Mouse (Mus musculus): Measurements from ENCODE around the gene Mrps11. TPM values are rescaled to one million over a fixed set of nuclear protein-coding genes. Genes with fewer than 3 reads are reported as not detected.
A peak's percentile ranks its signal among the peaks of the same experiment; 100 is the strongest.

The Mrps11 gene
- total RNA-seq, 1 experiment = 79.8 TPM

DNA sequence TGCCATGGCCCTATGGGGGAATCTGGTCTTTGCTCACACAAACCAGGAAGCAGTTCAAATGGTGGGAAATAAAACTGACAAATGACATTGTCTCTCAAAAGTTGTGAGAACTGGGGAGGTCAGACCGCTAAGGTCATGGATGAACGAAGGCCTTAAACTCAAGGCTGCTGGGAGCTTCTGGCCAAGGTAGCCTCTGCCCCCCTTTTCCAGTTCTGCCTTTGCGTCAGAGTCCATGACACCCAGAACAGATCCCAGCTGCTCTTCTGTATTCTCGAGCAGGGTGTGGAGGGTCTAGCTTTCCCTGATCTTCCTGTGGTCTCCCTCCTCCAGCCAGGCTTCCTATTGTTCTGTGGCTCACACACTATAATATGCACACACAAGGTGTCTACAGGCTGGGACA lies 24.3 kb downstream of the Mrps11 start:
- no peak overlapping the region for H3K9ac ChIP-seq (ENCODE audit: insufficient read depth, low read depth, low read length, poor library complexity, severe bottlenecking)
- peaks cover 0 to 3% of the 10 kb centered on the region in 2 experiments; a peak in 1 of 4 replicates for H3K4me1 ChIP-seq (ENCODE audit: control insufficient read depth in 2 of 2, insufficient read depth in 2 of 2, low read length in 2 of 2, poor library complexity in 1 of 2)
- no peaks in the 10 kb centered on the region for H3K9me3 ChIP-seq (ENCODE audit: control insufficient read depth, insufficient read depth, low read depth, low read length)
- in situ Hi-C loops (cut with MboI; ENCODE audit: low sequenced_read_pairs in 2 of 2, unreplicated experiment in 2 of 2) = no loop called here
- H3K36me3 ChIP-seq (ENCODE audit: control insufficient read depth, insufficient read depth, low read length, poor library complexity, severe bottlenecking) = no peaks in the 10 kb centered on the region
- TF ChIP-seq MAFK (IDR thresholded peaks at IDR 0.05; ENCODE audit: insufficient read depth, low read depth, low read length) (no peak), CHD2 (IDR thresholded peaks at IDR 0.05; ENCODE audit: low read depth, low read length) (no peak), HCFC1 (IDR thresholded peaks at IDR 0.05; ENCODE audit: borderline replicate concordance, insufficient read depth, low read length) (no peak), ZNF384 (IDR thresholded peaks at IDR 0.05; ENCODE audit: low read depth, low read length) (no peak)
- H3K4me3 ChIP-seq (ENCODE audit: insufficient read depth in 1 of 2, low read depth in 1 of 2, low read length in 2 of 2, poor library complexity in 1 of 2, severe bottlenecking in 1 of 2) = no peak overlapping the region
- DNase-seq (ENCODE audit: low read depth, low spot score) = no peak
- no peak overlapping the region for H3K27ac ChIP-seq (ENCODE audit: insufficient read depth, low read depth, low read length, poor library complexity, severe bottlenecking)

DNA sequence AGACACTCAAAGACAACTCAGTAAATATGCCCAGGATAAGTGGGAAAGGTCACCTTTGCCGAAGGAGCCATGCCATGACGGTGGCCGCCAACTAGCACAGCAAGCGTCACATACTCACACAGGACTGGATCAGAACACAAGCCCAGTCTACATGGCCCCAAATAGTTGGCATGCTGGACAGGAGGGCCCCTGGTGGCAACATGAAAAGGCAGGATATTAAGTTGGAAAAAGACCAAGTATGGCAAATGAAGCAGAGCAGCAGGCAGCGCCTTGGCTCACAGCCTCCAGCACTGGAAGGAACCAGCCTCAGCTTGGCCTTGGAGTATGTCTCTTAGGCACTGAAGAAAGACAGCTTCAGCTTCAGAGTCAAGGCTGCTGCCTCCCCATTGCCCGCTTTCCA lies 30.9 kb downstream of the Mrps11 start:
- TF ChIP-seq CHD2 (IDR thresholded peaks at IDR 0.05; ENCODE audit: low read depth, low read length) = no peak
- no peak for TF ChIP-seq ZC3H11A (IDR thresholded peaks at IDR 0.05; ENCODE audit: borderline replicate concordance, low read depth, low read length)
- TF ChIP-seq HCFC1 (IDR thresholded peaks at IDR 0.05; ENCODE audit: borderline replicate concordance, insufficient read depth, low read length) = no peak
- no peak for TF ChIP-seq MAFK (IDR thresholded peaks at IDR 0.05; ENCODE audit: insufficient read depth, low read depth, low read length)
- TF ChIP-seq ZNF384 (IDR thresholded peaks at IDR 0.05; ENCODE audit: low read depth, low read length) = no peak
- H3K36me3 ChIP-seq (ENCODE audit: control insufficient read depth, insufficient read depth, low read length, poor library complexity, severe bottlenecking) = no peaks in the 10 kb centered on the region
- H3K27ac ChIP-seq (ENCODE audit: insufficient read depth, low read depth, low read length, poor library complexity, severe bottlenecking) = no peak overlapping the region
- H3K9ac ChIP-seq (ENCODE audit: insufficient read depth, low read depth, low read length, poor library complexity, severe bottlenecking) = no peak overlapping the region
- no peak overlapping the region for H3K4me3 ChIP-seq (ENCODE audit: insufficient read depth in 1 of 2, low read depth in 1 of 2, low read length in 2 of 2, poor library complexity in 1 of 2, severe bottlenecking in 1 of 2)
- DNase-seq (ENCODE audit: low read depth, low spot score) = no peak
- in situ Hi-C loops (cut with MboI; ENCODE audit: low sequenced_read_pairs in 2 of 2, unreplicated experiment in 2 of 2) = no loop called here
- H3K4me1 ChIP-seq (ENCODE audit: control insufficient read depth in 2 of 2, insufficient read depth in 2 of 2, low read length in 2 of 2, poor library complexity in 1 of 2) = no peaks in the 10 kb centered on the region
- H3K9me3 ChIP-seq (ENCODE audit: control insufficient read depth, insufficient read depth, low read depth, low read length) = no peaks in the 10 kb centered on the region

DNA sequence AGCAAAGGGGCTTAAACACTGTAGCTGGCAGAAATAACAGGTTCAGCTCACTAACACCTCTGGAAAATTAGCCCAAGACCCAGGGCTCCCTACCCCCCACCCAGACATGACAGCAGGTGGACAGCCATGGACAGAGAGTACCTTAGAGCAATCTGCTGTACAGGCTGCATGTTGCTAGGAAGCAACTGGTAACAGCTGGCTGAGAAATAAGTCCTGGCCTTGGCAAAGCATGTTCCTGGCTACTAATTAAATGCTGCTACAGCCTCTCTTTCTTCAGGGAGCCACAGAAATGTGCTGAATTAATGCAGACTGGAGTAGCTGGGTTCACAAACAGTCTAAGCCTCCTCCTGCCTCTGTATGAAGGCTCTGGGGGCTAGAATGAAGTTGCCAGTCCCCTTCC lies 31.8 kb downstream of the Mrps11 start:
- Histone ChIP-seq H3K27ac (ENCODE audit: insufficient read depth, low read depth, low read length, poor library complexity, severe bottlenecking) (no peak overlapping the region), H3K9ac (ENCODE audit: insufficient read depth, low read depth, low read length, poor library complexity, severe bottlenecking) (no peak overlapping the region), H3K4me3 (ENCODE audit: insufficient read depth in 1 of 2, low read depth in 1 of 2, low read length in 2 of 2, poor library complexity in 1 of 2, severe bottlenecking in 1 of 2) (no peak overlapping the region), H3K9me3 (ENCODE audit: control insufficient read depth, insufficient read depth, low read depth, low read length) (no peaks in the 10 kb centered on the region), H3K4me1 (ENCODE audit: control insufficient read depth in 2 of 2, insufficient read depth in 2 of 2, low read length in 2 of 2, poor library complexity in 1 of 2) (no peaks in the 10 kb centered on the region), H3K36me3 (ENCODE audit: control insufficient read depth, insufficient read depth, low read length, poor library complexity, severe bottlenecking) (no peaks in the 10 kb centered on the region)
- in situ Hi-C loops (cut with MboI; ENCODE audit: low sequenced_read_pairs in 2 of 2, unreplicated experiment in 2 of 2) = no loop called here
- no peak for TF ChIP-seq HCFC1 (IDR thresholded peaks at IDR 0.05; ENCODE audit: borderline replicate concordance, insufficient read depth, low read length)
- TF ChIP-seq ZC3H11A (IDR thresholded peaks at IDR 0.05; ENCODE audit: borderline replicate concordance, low read depth, low read length) = no peak
- TF ChIP-seq MAFK (IDR thresholded peaks at IDR 0.05; ENCODE audit: insufficient read depth, low read depth, low read length) = no peak
- no peak for TF ChIP-seq ZNF384 (IDR thresholded peaks at IDR 0.05; ENCODE audit: low read depth, low read length)
- no peak for TF ChIP-seq CHD2 (IDR thresholded peaks at IDR 0.05; ENCODE audit: low read depth, low read length)
- DNase-seq (ENCODE audit: low read depth, low spot score) = no peak

DNA sequence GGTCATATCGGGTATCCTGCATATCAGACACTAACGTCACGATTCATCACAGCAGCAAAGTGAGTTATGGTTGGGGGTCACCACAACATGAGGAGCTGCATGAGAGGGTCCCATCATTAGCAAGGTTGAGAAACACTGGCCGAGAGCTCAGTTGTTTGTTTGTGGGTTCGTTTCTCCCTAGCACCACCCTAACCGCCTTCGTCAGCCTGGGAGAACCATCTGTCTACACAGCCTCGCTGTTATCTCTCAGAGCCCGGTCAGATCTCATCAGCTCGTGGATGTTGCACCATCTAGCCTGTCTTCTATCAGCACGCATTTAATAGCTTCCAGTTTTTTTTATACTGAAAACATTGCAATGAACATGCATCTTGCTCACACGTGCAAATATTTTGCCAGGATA lies 35.4 kb downstream of the Mrps11 start:
- H3K9ac ChIP-seq (ENCODE audit: insufficient read depth, low read depth, low read length, poor library complexity, severe bottlenecking) = no peak overlapping the region
- no peak for DNase-seq (ENCODE audit: low read depth, low spot score)
- 0 out of 2 replicates have a peak, but pooled peaks cover 2% of the 10 kb centered on the region for H3K36me3 ChIP-seq (ENCODE audit: control insufficient read depth, insufficient read depth, low read length, poor library complexity, severe bottlenecking)
- H3K4me3 ChIP-seq (ENCODE audit: insufficient read depth in 1 of 2, low read depth in 1 of 2, low read length in 2 of 2, poor library complexity in 1 of 2, severe bottlenecking in 1 of 2) = no peak overlapping the region
- in situ Hi-C loops (cut with MboI; ENCODE audit: low sequenced_read_pairs in 2 of 2, unreplicated experiment in 2 of 2) = no loop called here
- H3K4me1 ChIP-seq (ENCODE audit: control insufficient read depth in 2 of 2, insufficient read depth in 2 of 2, low read length in 2 of 2, poor library complexity in 1 of 2) = no peaks in the 10 kb centered on the region
- H3K27ac ChIP-seq (ENCODE audit: insufficient read depth, low read depth, low read length, poor library complexity, severe bottlenecking) = 0 out of 2 replicates have a peak overlapping the region, but pooled peaks have one; percentile 7
- no peaks in the 10 kb centered on the region for H3K9me3 ChIP-seq (ENCODE audit: control insufficient read depth, insufficient read depth, low read depth, low read length)
- no peak for TF ChIP-seq MAFK (IDR thresholded peaks at IDR 0.05; ENCODE audit: insufficient read depth, low read depth, low read length)
- TF ChIP-seq ZNF384 (IDR thresholded peaks at IDR 0.05; ENCODE audit: low read depth, low read length) = no peak
- no peak for TF ChIP-seq ZC3H11A (IDR thresholded peaks at IDR 0.05; ENCODE audit: borderline replicate concordance, low read depth, low read length)
- no peak for TF ChIP-seq HCFC1 (IDR thresholded peaks at IDR 0.05; ENCODE audit: borderline replicate concordance, insufficient read depth, low read length)
- TF ChIP-seq CHD2 (IDR thresholded peaks at IDR 0.05; ENCODE audit: low read depth, low read length) = no peak
